Mouse (Mus musculus) lung, embryonic 15.5 days (tissue): ENCODE measurements around the gene Pakap. TPM values are rescaled to one million over a fixed set of nuclear protein-coding genes. Genes with fewer than 3 reads are reported as not detected.

Source experiments
- ATAC-seq: fragments of 200-750 bp; cut with Nextera tagmentation; 2 replicates; pipeline ENCODE4 v1.8.0; 2017; ENCODE audit warnings: moderate number of reproducible peaks, borderline replicate concordance; ENCODE audit not compliant: low FRiP score, low TSS enrichment; ENCODE audit errors: extremely low read depth
- H3K27ac ChIP-seq: fragments of 300-500 bp; sonication (generic); 2 replicates; pipeline ENCODE4 v1.5.1; 2015; ENCODE audit warnings: moderate library complexity, mild to moderate bottlenecking, inconsistent platforms
- H3K27me3 ChIP-seq: fragments of 300-500 bp; sonication (generic); 2 replicates; pipeline ENCODE4 v1.6.1; 2015; ENCODE audit warnings: inconsistent platforms
- H3K36me3 ChIP-seq: fragments of 300-500 bp; sonication (generic); 2 replicates; pipeline ENCODE4 v1.6.1; 2015; ENCODE audit warnings: inconsistent platforms
- H3K4me1 ChIP-seq: fragments of 300-500 bp; sonication (generic); 2 replicates; pipeline ENCODE4 v1.6.1; 2015; ENCODE audit warnings: inconsistent platforms
- H3K4me2 ChIP-seq: fragments of 300-500 bp; sonication (generic); 2 replicates; pipeline ENCODE4 v1.6.1; 2015; ENCODE audit warnings: inconsistent platforms, mild to moderate bottlenecking, moderate library complexity
- H3K4me3 ChIP-seq: fragments of 300-500 bp; sonication (generic); 2 replicates; pipeline ENCODE4 v1.5.1; 2015; ENCODE audit warnings: mild to moderate bottlenecking, inconsistent platforms
- H3K9ac ChIP-seq: fragments of 300-500 bp; sonication (generic); 2 replicates; pipeline ENCODE4 v1.6.1; 2015; ENCODE audit warnings: inconsistent platforms
- H3K9me3 ChIP-seq: fragments of 300-500 bp; sonication (generic); 2 replicates; pipeline ENCODE4 v1.6.1; 2016; ENCODE audit warnings: inconsistent platforms
- WGBS: fragments of 180-500 bp; shearing (Covaris S2); methylation state at CpG from one replicate; pipeline ENCODE4 v1.1.7; 2015; 5-methylcytosine and 5-hydroxymethylcytosine counted together
- polyA plus RNA-seq: library from polyadenylated mRNA; unstranded; fragments of >200 nt; fragmentation: Nextera tagmentation; extraction: Ambion mirVana; gene quantifications from 2 replicates; pipeline ENCODE4 v1.2.1, GENCODE M21; 2015

Pakap gene
- polyA plus RNA-seq, 1 experiment from 2014 or later: 47.7 TPM

- H3K4me2 ChIP-seq: no peak overlapping the region
- no peaks in the 10 kb centered on the region for H3K36me3 ChIP-seq
Measured at GRCm38 (mm10) chr4:57780403-57780802, 212.4 kb downstream of the Pakap start.

GRCm38 (mm10) chr4:57780833-57781641 is 213.1 kb downstream of the Pakap start:
- Histone ChIP-seq H3K4me1 (peaks cover 43% of the 10 kb centered on the region), H3K36me3 (no peaks in the 10 kb centered on the region), H3K4me2 (0 out of 2 replicates have a peak overlapping the region, but pooled peaks have one; percentile 7), H3K27me3 (no peaks in the 10 kb centered on the region), H3K27ac (no peak overlapping the region), H3K9ac (no peak overlapping the region), H3K9me3 (no peaks in the 10 kb centered on the region), H3K4me3 (no peak overlapping the region)
- ATAC-seq: no peak
- 22% methylated on average over 20 of the region's 20 CpGs for WGBS

More at GRCm38 (mm10) chr4:57780403-57780802, 212.4 kb downstream of the Pakap start:
- Histone ChIP-seq H3K27ac (no peak overlapping the region), H3K9ac (no peak overlapping the region), H3K27me3 (no peaks in the 10 kb centered on the region), H3K9me3 (no peaks in the 10 kb centered on the region), H3K4me1 (peaks cover 43% of the 10 kb centered on the region), H3K4me3 (no peak overlapping the region)
- 44% methylated on average over 4 of the region's 4 CpGs for WGBS
- no peak for ATAC-seq

DNA sequence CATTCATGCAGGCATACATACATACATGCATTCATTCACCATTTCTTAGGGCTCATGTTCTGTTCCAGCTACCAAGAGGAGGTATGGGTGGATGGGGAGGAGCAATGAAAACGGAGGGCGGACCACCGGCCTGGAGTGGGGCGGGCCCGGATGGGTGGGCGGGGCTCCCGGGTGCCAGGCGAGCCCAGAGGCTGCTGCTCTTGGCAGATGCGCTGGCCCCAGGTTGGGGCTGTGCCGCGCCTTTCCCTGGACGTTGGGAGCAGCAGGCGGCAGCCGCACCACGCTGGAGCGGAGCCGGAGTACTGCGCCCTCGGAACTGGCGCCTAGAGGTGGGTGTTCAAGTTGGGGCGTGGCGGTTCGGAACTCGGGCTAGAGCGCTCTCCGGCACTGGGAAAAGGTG is 214.0 kb downstream of the Pakap start:
- no peak overlapping the region for H3K27ac ChIP-seq
- H3K9ac ChIP-seq: peak overlapping the region; percentile 27
- H3K4me2 ChIP-seq: peak overlapping the region; percentile 72
- H3K36me3 ChIP-seq: no peaks in the 10 kb centered on the region
- ATAC-seq: peak; percentile 87
- 1% methylated on average over 26 of the region's 26 CpGs for WGBS
- no peaks in the 10 kb centered on the region for H3K27me3 ChIP-seq
- peaks cover 43% of the 10 kb centered on the region for H3K4me1 ChIP-seq
- H3K9me3 ChIP-seq: no peaks in the 10 kb centered on the region
- peak overlapping the region; percentile 44 for H3K4me3 ChIP-seq

- Histone ChIP-seq H3K27ac (no peak overlapping the region), H3K4me1 (peaks cover 43% of the 10 kb centered on the region), H3K4me3 (peak overlapping the region; percentile 44), H3K9me3 (no peaks in the 10 kb centered on the region), H3K36me3 (no peaks in the 10 kb centered on the region), H3K27me3 (no peaks in the 10 kb centered on the region), H3K4me2 (peak overlapping the region; percentile 72), H3K9ac (peak overlapping the region; percentile 27)
- no peak for ATAC-seq
- WGBS: 10% methylated on average over 33 of the region's 33 CpGs
Measured at GRCm38 (mm10) chr4:57782549-57783390, 214.8 kb downstream of the Pakap start.

GRCm38 (mm10) chr4:57783391-57783770 is 215.4 kb downstream of the Pakap start:
- no peak for ATAC-seq
- Histone ChIP-seq H3K4me2 (peak overlapping the region; percentile 72), H3K27me3 (no peaks in the 10 kb centered on the region), H3K4me1 (peaks cover 43% of the 10 kb centered on the region), H3K9ac (no peak overlapping the region), H3K4me3 (peak overlapping the region; percentile 44), H3K36me3 (no peaks in the 10 kb centered on the region), H3K27ac (no peak overlapping the region), H3K9me3 (no peaks in the 10 kb centered on the region)
- WGBS: 25% methylated on average over 9 of the region's 9 CpGs

DNA sequence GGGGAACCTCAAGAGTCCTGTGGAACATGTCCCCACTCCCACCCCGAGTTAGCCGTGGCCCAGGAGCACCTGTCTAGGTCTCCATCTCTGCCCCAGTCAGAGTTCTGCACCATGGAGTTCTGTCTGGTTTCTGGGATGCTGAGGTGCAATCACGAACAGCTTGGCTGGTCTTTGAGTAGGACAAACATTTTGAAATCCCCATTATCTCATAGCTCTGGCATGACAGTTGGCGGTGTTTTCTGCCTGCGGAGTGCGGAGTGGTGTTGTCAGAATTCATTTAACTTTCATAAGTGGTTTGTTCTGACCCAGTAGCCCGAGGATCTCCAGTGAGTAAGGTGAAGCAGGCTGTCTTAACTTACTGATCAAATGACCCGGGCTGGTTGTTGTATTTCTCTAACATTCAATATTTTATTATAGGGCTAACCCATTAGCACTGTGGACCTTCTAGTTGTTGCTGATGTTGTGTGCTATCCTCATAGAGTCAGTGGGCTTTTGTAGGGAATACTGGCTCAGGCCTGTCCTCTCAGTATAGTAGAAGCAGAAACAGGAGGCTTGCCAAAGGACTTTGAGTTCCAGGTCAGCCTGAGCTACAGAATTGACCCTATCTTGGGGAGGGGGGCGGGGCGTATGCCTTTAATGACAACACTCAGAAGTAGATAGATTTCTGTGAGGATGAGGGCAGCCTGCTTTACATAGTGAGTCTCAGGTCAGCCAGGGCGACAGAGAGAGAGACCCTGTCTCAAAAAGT is 216.0 kb downstream of the Pakap start:
- Histone ChIP-seq H3K27ac (no peak overlapping the region), H3K27me3 (no peaks in the 10 kb centered on the region), H3K36me3 (no peaks in the 10 kb centered on the region), H3K9ac (no peak overlapping the region), H3K9me3 (no peaks in the 10 kb centered on the region), H3K4me1 (peaks cover 43% of the 10 kb centered on the region), H3K4me2 (peak overlapping the region; percentile 72; the same call in 1 of the 2 replicates), H3K4me3 (no peak overlapping the region)
- ATAC-seq: no peak
- 52% methylated on average over 11 of the region's 11 CpGs for WGBS

DNA sequence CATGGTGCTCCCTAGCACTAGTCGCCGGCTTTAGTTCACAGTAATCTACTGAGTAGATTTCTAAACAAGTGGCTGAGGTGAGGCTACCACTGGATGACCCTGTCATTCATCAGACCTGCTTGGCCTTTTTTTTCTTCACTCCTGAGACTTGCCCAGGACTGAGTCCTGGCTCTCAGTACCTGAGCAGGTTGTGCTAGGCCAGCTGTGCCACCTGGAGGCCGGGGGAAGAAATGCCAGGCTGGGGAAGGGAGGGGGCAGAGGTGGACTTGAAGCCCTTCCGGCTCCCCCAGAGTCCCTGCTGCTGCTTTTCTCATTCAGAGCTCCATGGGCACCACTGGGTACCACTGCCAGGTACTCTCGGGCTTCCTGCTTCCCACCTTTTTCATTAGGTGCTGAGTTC is 220.7 kb downstream of the Pakap start:
- no peaks in the 10 kb centered on the region for H3K36me3 ChIP-seq
- H3K9ac ChIP-seq: no peak overlapping the region
- peaks cover 21% of the 10 kb centered on the region for H3K4me1 ChIP-seq
- no peaks in the 10 kb centered on the region for H3K9me3 ChIP-seq
- H3K4me2 ChIP-seq: no peak overlapping the region
- H3K27ac ChIP-seq: no peak overlapping the region
- no peak overlapping the region for H3K4me3 ChIP-seq
- ATAC-seq: no peak
- H3K27me3 ChIP-seq: no peaks in the 10 kb centered on the region
- WGBS: 69% methylated on average over 5 of the region's 5 CpGs

DNA sequence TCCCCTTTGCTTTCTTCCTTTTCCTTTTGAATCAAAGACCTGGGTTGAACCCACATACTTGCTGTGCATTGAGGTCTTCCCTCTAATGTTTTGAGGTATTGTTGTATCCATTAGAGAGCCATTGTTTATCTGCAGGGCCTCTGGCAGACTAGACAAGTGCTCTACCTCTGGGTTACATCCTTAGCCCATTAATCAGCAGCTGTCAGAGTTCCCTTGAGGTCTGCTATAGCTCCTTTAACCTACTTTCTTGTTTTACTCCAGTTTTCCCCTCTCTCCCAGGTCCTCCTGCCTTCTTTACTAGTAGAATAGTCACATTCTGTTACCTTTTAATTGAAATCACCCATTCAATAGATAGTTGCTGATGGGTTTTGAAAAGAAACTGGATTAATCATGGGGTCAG is 221.1 kb downstream of the Pakap start:
- no peak overlapping the region for H3K27ac ChIP-seq
- H3K27me3 ChIP-seq: no peaks in the 10 kb centered on the region
- no peak overlapping the region for H3K9ac ChIP-seq
- ATAC-seq: no peak
- no peak overlapping the region for H3K4me3 ChIP-seq
- H3K4me2 ChIP-seq: no peak overlapping the region
- H3K9me3 ChIP-seq: no peaks in the 10 kb centered on the region
- no peaks in the 10 kb centered on the region for H3K36me3 ChIP-seq
- H3K4me1 ChIP-seq: peaks cover 21% of the 10 kb centered on the region

DNA sequence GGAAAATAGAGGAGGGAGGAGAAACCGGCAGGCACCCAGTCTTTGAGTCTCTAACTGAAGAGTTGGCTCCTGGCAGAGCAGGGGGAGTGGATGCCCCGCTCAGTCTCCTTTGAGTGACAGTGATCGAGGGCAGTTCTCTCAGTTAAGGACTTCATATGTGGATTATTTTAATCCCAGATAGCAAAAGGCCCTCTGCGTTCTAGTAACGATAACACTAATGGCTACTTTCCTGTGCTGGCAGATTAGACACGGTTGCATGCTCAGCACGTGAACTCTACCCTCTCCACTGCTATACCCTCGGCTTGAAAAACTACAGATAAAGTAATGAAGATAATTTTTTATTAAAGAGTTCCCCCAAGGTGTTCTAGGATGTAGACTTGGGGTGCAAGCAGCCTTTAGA is 226.0 kb downstream of the Pakap start:
- Histone ChIP-seq H3K4me1 (peaks cover 49% of the 10 kb centered on the region), H3K27ac (peak overlapping the region; percentile 77), H3K9ac (no peak overlapping the region), H3K4me3 (no peak overlapping the region), H3K9me3 (no peaks in the 10 kb centered on the region), H3K36me3 (no peaks in the 10 kb centered on the region), H3K27me3 (no peaks in the 10 kb centered on the region), H3K4me2 (no peak overlapping the region)
- 17% methylated on average over 8 of the region's 8 CpGs for WGBS
- peak; percentile 35; the same call in 1 of the 2 replicates for ATAC-seq

DNA sequence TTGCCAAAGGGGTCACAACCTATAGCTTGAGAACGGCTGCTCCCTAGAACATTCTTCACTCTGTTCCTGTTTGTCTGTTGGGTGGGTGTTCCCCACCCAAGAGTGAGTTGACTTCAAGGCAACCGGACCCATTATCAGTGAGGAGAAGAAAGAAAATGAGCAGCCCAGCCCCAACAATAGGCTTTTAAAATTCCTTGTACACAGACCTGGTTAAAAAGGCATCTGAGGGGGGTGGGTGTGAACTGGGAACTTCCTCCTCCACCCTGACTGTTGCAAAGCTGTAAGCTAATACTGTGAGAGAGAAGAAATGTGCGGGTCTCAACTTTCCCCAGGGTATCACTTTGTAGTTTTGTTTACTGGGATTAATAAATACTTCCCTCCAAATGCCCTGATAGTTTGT is 226.6 kb downstream of the Pakap start:
- Histone ChIP-seq H3K4me1 (peaks cover 49% of the 10 kb centered on the region), H3K36me3 (no peaks in the 10 kb centered on the region), H3K9me3 (no peaks in the 10 kb centered on the region), H3K27me3 (no peaks in the 10 kb centered on the region), H3K27ac (peak overlapping the region; percentile 77), H3K4me3 (no peak overlapping the region), H3K9ac (no peak overlapping the region), H3K4me2 (no peak overlapping the region)
- 7% methylated on average over 3 of the region's 3 CpGs for WGBS
- peak; percentile 64; the same call in 1 of the 2 replicates for ATAC-seq

DNA sequence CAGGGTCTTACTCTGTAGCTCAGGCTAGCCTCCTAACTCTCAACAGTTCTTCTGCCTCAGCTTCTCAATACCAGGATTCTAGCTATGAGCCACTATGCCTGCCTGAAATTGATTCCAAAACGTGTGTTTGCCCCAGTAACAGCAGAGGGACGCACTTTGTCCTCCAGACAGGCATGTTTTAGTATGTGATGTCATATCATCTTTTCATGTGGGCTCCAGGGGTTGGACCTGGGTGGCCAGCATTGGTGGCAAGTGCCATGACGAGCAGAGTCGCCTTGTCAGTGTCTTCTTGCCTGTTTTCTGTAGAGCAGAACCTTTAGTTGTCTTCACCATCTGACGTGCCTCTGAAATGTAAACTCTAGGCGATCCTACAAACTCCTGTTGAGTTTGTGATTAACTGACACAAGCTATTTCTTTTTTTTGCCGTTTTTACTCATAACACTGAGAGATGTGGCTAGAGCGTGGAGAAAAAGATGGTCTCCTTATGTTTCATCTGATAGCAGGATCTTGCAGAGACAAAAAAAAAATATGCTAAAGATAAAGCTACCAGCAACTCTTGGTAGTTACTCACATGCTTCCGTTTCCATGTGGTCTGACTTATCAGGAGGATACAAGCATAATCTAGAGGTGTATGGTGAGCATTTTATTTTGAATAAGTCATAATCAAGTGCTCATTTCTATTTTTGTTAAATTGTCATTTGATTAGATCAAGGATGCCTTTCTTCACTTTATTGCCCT is 229.7 kb downstream of the Pakap start:
- WGBS: 47% methylated on average over 9 of the region's 9 CpGs
- H3K4me2 ChIP-seq: no peak overlapping the region
- 0 out of 2 replicates have a peak overlapping the region, but pooled peaks have one; percentile 57 for H3K27ac ChIP-seq

More for the DNA sequence above, 229.7 kb downstream of the Pakap start:
- no peak for ATAC-seq
- Histone ChIP-seq H3K9ac (no peak overlapping the region), H3K4me3 (no peak overlapping the region), H3K27me3 (no peaks in the 10 kb centered on the region), H3K36me3 (no peaks in the 10 kb centered on the region), H3K9me3 (no peaks in the 10 kb centered on the region), H3K4me1 (peaks cover 62% of the 10 kb centered on the region)
